Mouse (Mus musculus): Measurements from ENCODE around the gene Fto. TPM values are rescaled to one million over a fixed set of nuclear protein-coding genes. Genes with fewer than 3 reads are reported as not detected.
A peak's percentile ranks its signal among the peaks of the same experiment; 100 is the strongest.

Fto gene
- polyA plus RNA-seq, 1 experiment from 2014 or later = 120 TPM

GRCm38 (mm10) chr8:91499303-91499702 is 186.0 kb downstream of the Fto start:
- no peak overlapping the region for H3K27ac ChIP-seq (replicated peaks)
- H3K4me3 ChIP-seq = no peak overlapping the region
- no peak for ATAC-seq (ENCODE audit: low read depth)
- no peaks in the 10 kb centered on the region for H3K9me3 ChIP-seq
- H3K9ac ChIP-seq = no peak overlapping the region
- peaks cover 27% of the 10 kb centered on the region for H3K4me1 ChIP-seq (replicated peaks)
- WGBS = 58% methylated on average over 2 of the region's 2 CpGs
- H3K36me3 ChIP-seq = no peaks in the 10 kb centered on the region
- H3K4me2 ChIP-seq = no peak overlapping the region
- peaks cover 36% of the 10 kb centered on the region for H3K27me3 ChIP-seq

GRCm38 (mm10) chr8:91501960-91502600 is 188.8 kb downstream of the Fto start:
- peaks cover 55% of the 10 kb centered on the region for H3K27me3 ChIP-seq
- peaks cover 44% of the 10 kb centered on the region for H3K4me1 ChIP-seq (replicated peaks)
- H3K9me3 ChIP-seq = no peaks in the 10 kb centered on the region
- no peaks in the 10 kb centered on the region for H3K36me3 ChIP-seq
- no peak overlapping the region for H3K27ac ChIP-seq (replicated peaks)
- no peak overlapping the region for H3K9ac ChIP-seq
- H3K4me3 ChIP-seq = no peak overlapping the region
- no peak overlapping the region for H3K4me2 ChIP-seq
- WGBS = 80% methylated on average over 11 of the region's 11 CpGs
- ATAC-seq (ENCODE audit: low read depth) = no peak

- no peaks in the 10 kb centered on the region for H3K36me3 ChIP-seq
- no peak overlapping the region for H3K4me3 ChIP-seq
- WGBS = 24% methylated on average over 5 of the region's 5 CpGs
- H3K4me1 ChIP-seq (replicated peaks) = peaks cover 48% of the 10 kb centered on the region
- H3K9ac ChIP-seq = no peak overlapping the region
- peak; percentile 40 for ATAC-seq (ENCODE audit: low read depth)
- no peak overlapping the region for H3K4me2 ChIP-seq
- H3K27me3 ChIP-seq = peaks cover 62% of the 10 kb centered on the region
- no peaks in the 10 kb centered on the region for H3K9me3 ChIP-seq
- no peak overlapping the region for H3K27ac ChIP-seq (replicated peaks)
Observed at GRCm38 (mm10) chr8:91502791-91503190, 189.5 kb downstream of the Fto start.

GRCm38 (mm10) chr8:91504360-91504759 is 191.0 kb downstream of the Fto start:
- 70% methylated on average over 3 of the region's 3 CpGs for WGBS
- H3K4me2 ChIP-seq = no peak overlapping the region
- H3K4me1 ChIP-seq (replicated peaks) = peaks cover 64% of the 10 kb centered on the region

GRCm38 (mm10) chr8:91504891-91505290 is 191.6 kb downstream of the Fto start:
- no peak for ATAC-seq (ENCODE audit: low read depth)
- H3K9ac ChIP-seq = no peak overlapping the region
- no peaks in the 10 kb centered on the region for H3K9me3 ChIP-seq
- peaks cover 65% of the 10 kb centered on the region for H3K27me3 ChIP-seq
- H3K4me2 ChIP-seq = no peak overlapping the region
- H3K36me3 ChIP-seq = no peaks in the 10 kb centered on the region
- H3K4me1 ChIP-seq (replicated peaks) = peaks cover 69% of the 10 kb centered on the region
- no peak overlapping the region for H3K4me3 ChIP-seq
- 74% methylated on average over 10 of the region's 10 CpGs for WGBS
- no peak overlapping the region for H3K27ac ChIP-seq (replicated peaks)

More at GRCm38 (mm10) chr8:91504360-91504759, 191.0 kb downstream of the Fto start:
- no peaks in the 10 kb centered on the region for H3K36me3 ChIP-seq
- H3K27ac ChIP-seq (replicated peaks) = no peak overlapping the region
- peaks cover 65% of the 10 kb centered on the region for H3K27me3 ChIP-seq
- H3K4me3 ChIP-seq = no peak overlapping the region
- no peak overlapping the region for H3K9ac ChIP-seq
- no peaks in the 10 kb centered on the region for H3K9me3 ChIP-seq
- no peak for ATAC-seq (ENCODE audit: low read depth)

GRCm38 (mm10) chr8:91505411-91505954 is 192.2 kb downstream of the Fto start:
- WGBS = 92% methylated on average over 8 of the region's 8 CpGs
- Histone ChIP-seq H3K27ac (replicated peaks) (no peak overlapping the region), H3K4me3 (no peak overlapping the region), H3K9ac (no peak overlapping the region), H3K4me1 (replicated peaks) (peaks cover 75% of the 10 kb centered on the region), H3K27me3 (peaks cover 65% of the 10 kb centered on the region), H3K9me3 (no peaks in the 10 kb centered on the region), H3K4me2 (no peak overlapping the region), H3K36me3 (no peaks in the 10 kb centered on the region)
- no peak for ATAC-seq (ENCODE audit: low read depth)

GRCm38 (mm10) chr8:91505997-91506672 is 192.8 kb downstream of the Fto start:
- Histone ChIP-seq H3K9me3 (no peaks in the 10 kb centered on the region), H3K36me3 (no peaks in the 10 kb centered on the region), H3K27me3 (peaks cover 69% of the 10 kb centered on the region), H3K4me3 (no peak overlapping the region), H3K9ac (no peak overlapping the region), H3K27ac (replicated peaks) (no peak overlapping the region), H3K4me1 (replicated peaks) (peaks cover 79% of the 10 kb centered on the region), H3K4me2 (no peak overlapping the region)
- WGBS = 86% methylated on average over 4 of the region's 4 CpGs
- no peak for ATAC-seq (ENCODE audit: low read depth)

- Histone ChIP-seq H3K4me1 (replicated peaks) (peaks cover 77% of the 10 kb centered on the region), H3K4me3 (no peak overlapping the region), H3K9me3 (no peaks in the 10 kb centered on the region), H3K4me2 (no peak overlapping the region), H3K27me3 (peaks cover 69% of the 10 kb centered on the region), H3K36me3 (no peaks in the 10 kb centered on the region), H3K9ac (no peak overlapping the region), H3K27ac (replicated peaks) (no peak overlapping the region)
- ATAC-seq (ENCODE audit: low read depth) = no peak
- 71% methylated on average over 6 of the region's 6 CpGs for WGBS
Observed at GRCm38 (mm10) chr8:91506682-91507257, 193.4 kb downstream of the Fto start.

GRCm38 (mm10) chr8:91507681-91508097 is 194.4 kb downstream of the Fto start:
- no peak overlapping the region for H3K4me3 ChIP-seq
- H3K9ac ChIP-seq = no peak overlapping the region
- H3K9me3 ChIP-seq = no peaks in the 10 kb centered on the region
- ATAC-seq (ENCODE audit: low read depth) = no peak
- peaks cover 67% of the 10 kb centered on the region for H3K4me1 ChIP-seq (replicated peaks)
- WGBS = 79% methylated on average over 7 of the region's 7 CpGs
- H3K4me2 ChIP-seq = no peak overlapping the region
- no peaks in the 10 kb centered on the region for H3K36me3 ChIP-seq
- no peak overlapping the region for H3K27ac ChIP-seq (replicated peaks)
- H3K27me3 ChIP-seq = peaks cover 68% of the 10 kb centered on the region

GRCm38 (mm10) chr8:91508284-91508683 is 195.0 kb downstream of the Fto start:
- ATAC-seq (ENCODE audit: low read depth) = no peak
- Histone ChIP-seq H3K9me3 (no peaks in the 10 kb centered on the region), H3K27me3 (peaks cover 71% of the 10 kb centered on the region), H3K27ac (replicated peaks) (no peak overlapping the region), H3K4me3 (no peak overlapping the region), H3K4me1 (replicated peaks) (peaks cover 62% of the 10 kb centered on the region), H3K9ac (no peak overlapping the region), H3K36me3 (no peaks in the 10 kb centered on the region), H3K4me2 (no peak overlapping the region)
- WGBS = 41% methylated on average over 4 of the region's 4 CpGs

GRCm38 (mm10) chr8:91509206-91509899 is 196.0 kb downstream of the Fto start:
- Histone ChIP-seq H3K4me1 (replicated peaks) (peaks cover 55% of the 10 kb centered on the region), H3K36me3 (no peaks in the 10 kb centered on the region), H3K27ac (replicated peaks) (no peak overlapping the region), H3K4me2 (no peak overlapping the region), H3K9ac (no peak overlapping the region), H3K27me3 (peaks cover 75% of the 10 kb centered on the region), H3K4me3 (no peak overlapping the region), H3K9me3 (no peaks in the 10 kb centered on the region)
- no peak for ATAC-seq (ENCODE audit: low read depth)
- 13% methylated on average over 8 of the region's 8 CpGs for WGBS

GRCm38 (mm10) chr8:91509900-91510260 is 196.6 kb downstream of the Fto start:
- 21% methylated on average over 6 of the region's 6 CpGs for WGBS
- peaks cover 55% of the 10 kb centered on the region for H3K4me1 ChIP-seq (replicated peaks)
- H3K4me2 ChIP-seq = no peak overlapping the region
- H3K27ac ChIP-seq (replicated peaks) = no peak overlapping the region
- no peaks in the 10 kb centered on the region for H3K36me3 ChIP-seq
- no peak overlapping the region for H3K9ac ChIP-seq
- no peaks in the 10 kb centered on the region for H3K9me3 ChIP-seq
- no peak for ATAC-seq (ENCODE audit: low read depth)
- H3K27me3 ChIP-seq = peaks cover 75% of the 10 kb centered on the region
- no peak overlapping the region for H3K4me3 ChIP-seq
